Mouse (Mus musculus) heart, embryonic 14.5 days (tissue): Measurements from ENCODE around the gene Tnfsf14. TPM values are rescaled to one million over a fixed set of nuclear protein-coding genes. Genes with fewer than 3 reads are reported as not detected.

Source experiments
- ATAC-seq: fragments of 200-750 bp; cut with Nextera tagmentation; 2 replicates; pipeline ENCODE4 v1.8.0; 2017; ENCODE audit warnings: low read depth, moderate TSS enrichment; ENCODE audit not compliant: insufficient number of reproducible peaks, insufficient read depth, low FRiP score
- H3K27ac ChIP-seq, 2 experiments: fragments of 200-500 bp in 1 of 2; fragments of 300-500 bp in 1 of 2; sonication (generic) in 1 of 2; replicated peaks in 1 of 2; 2 replicates each; pipeline ENCODE4 v1.5.1; 2012 to 2014; ENCODE audit warnings: low read depth in 2 of 2, low read length in 2 of 2, control low read depth in 1 of 2, mild to moderate bottlenecking in 1 of 2, mixed read lengths in 1 of 2; ENCODE audit not compliant: control insufficient read depth in 1 of 2, insufficient read depth in 1 of 2
- H3K27me3 ChIP-seq: fragments of 300-500 bp; sonication (generic); 2 replicates; pipeline ENCODE4 v1.6.1; 2014; ENCODE audit warnings: mild to moderate bottlenecking, low read length, control low read depth; ENCODE audit not compliant: control insufficient read depth, insufficient read depth
- H3K36me3 ChIP-seq: fragments of 300-500 bp; sonication (generic); 2 replicates; pipeline ENCODE4 v1.6.1; 2014; ENCODE audit warnings: mild to moderate bottlenecking, control low read depth, low read length, mixed read lengths; ENCODE audit not compliant: control insufficient read depth, insufficient read depth
- H3K4me1 ChIP-seq, 2 experiments: fragments of 200-500 bp in 1 of 2; fragments of 300-500 bp in 1 of 2; sonication (generic) in 1 of 2; 2 replicates each; pipeline ENCODE4 v1.6.1; 2012 to 2014; ENCODE audit warnings: low read length in 2 of 2, control low read depth in 1 of 2, mixed read lengths in 1 of 2; ENCODE audit not compliant: control insufficient read depth in 2 of 2, insufficient read depth in 2 of 2
- H3K4me2 ChIP-seq: fragments of 300-500 bp; sonication (generic); 2 replicates; pipeline ENCODE4 v1.6.1; 2014; ENCODE audit warnings: mild to moderate bottlenecking, low read length
- H3K4me3 ChIP-seq, 2 experiments: fragments of 200-500 bp in 1 of 2; fragments of 300-500 bp in 1 of 2; sonication (generic) in 1 of 2; 2 replicates each; pipeline ENCODE4 v1.5.1; 2012 to 2014; ENCODE audit warnings: low read length in 2 of 2, mild to moderate bottlenecking in 2 of 2, control low read depth in 1 of 2, low read depth in 1 of 2, moderate library complexity in 1 of 2; ENCODE audit not compliant: control insufficient read depth in 1 of 2, insufficient read depth in 1 of 2
- H3K9ac ChIP-seq: fragments of 300-500 bp; sonication (generic); 2 replicates; pipeline ENCODE4 v1.6.1; 2014; ENCODE audit warnings: mild to moderate bottlenecking, low read length
- H3K9me3 ChIP-seq: fragments of 300-500 bp; sonication (generic); 2 replicates; pipeline ENCODE4 v1.6.1; 2016; ENCODE audit warnings: low read length, control low read depth; ENCODE audit not compliant: control insufficient read depth
- WGBS: fragments of 180-500 bp; shearing (Covaris S2); extraction: QIAGEN DNeasy Blood & Tissue Kit; methylation state at CpG from one replicate; pipeline ENCODE4 v1.1.7; 2014; 5-methylcytosine and 5-hydroxymethylcytosine counted together
- polyA plus RNA-seq: library from polyadenylated mRNA; unstranded; fragments of >200 nt; fragmentation: Nextera tagmentation; extraction: Ambion mirVana; gene quantifications from 2 replicates; pipeline ENCODE4 v1.2.1, GENCODE M21; 2014

The Tnfsf14 gene
- polyA plus RNA-seq, 1 experiment from 2014 or later, result not detected

DNA sequence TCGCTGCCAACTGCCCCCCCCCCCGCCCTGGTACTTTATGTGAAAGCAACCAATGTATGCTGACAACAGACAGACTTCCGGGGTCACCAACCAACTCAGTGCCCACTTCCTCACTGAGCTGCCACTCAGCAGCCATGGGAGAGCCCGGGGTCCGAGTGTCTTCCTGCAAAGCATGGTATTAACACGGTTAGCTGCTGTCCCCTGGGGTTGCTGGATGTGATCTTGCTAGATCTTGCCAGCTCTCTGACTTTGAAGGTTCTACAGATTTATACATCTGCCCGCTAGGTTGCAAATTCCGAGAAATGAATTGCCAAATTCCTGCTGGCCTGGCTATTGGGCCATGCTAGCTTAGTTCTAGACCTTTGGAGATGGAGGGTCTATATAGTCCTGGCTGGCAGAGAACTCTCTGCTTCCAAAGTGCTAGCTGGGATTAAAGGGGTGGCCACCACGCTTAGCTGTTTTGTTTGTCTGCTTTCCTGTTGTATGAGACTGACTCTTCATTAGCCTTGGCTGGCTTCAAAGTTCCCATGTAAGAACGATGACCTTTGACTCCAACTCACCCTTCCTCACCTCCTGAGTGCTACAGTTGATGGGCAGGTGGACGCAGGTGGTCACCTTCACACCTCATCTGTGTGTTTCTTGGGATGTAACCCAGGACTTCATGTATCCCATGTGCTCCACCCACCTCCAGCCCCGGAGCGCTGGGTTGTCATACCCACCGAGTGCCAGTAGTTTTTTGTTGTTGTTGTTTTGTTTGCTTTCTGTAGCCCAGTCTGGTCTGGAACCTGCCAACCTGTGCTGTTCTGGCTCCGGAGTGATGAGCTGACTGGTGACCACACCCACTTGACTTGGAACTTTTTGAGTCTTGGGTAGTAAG is 36.1 kb upstream of the Tnfsf14 start:
- no peaks in the 10 kb centered on the region; a peak in 1 of 4 replicates for H3K4me1 ChIP-seq
- 71% methylated on average over 15 of the region's 15 CpGs for WGBS
- no peak for ATAC-seq
- peaks cover 8% of the 10 kb centered on the region; the same call in 1 of the 2 replicates for H3K27me3 ChIP-seq
- no peak overlapping the region for H3K4me3 ChIP-seq
- H3K27ac ChIP-seq, result no peak overlapping the region
- no peak overlapping the region for H3K9ac ChIP-seq
- no peak overlapping the region for H3K4me2 ChIP-seq
- no peaks in the 10 kb centered on the region for H3K9me3 ChIP-seq
- H3K36me3 ChIP-seq, result peaks cover 9% of the 10 kb centered on the region

- Histone ChIP-seq H3K27me3 (peaks cover 18% of the 10 kb centered on the region), H3K9ac (no peak overlapping the region), H3K36me3 (no peaks in the 10 kb centered on the region), H3K4me3 (no peak overlapping the region), H3K4me1 (no peaks in the 10 kb centered on the region; a peak in 1 of 4 replicates), H3K27ac (no peak overlapping the region), H3K4me2 (no peak overlapping the region), H3K9me3 (no peaks in the 10 kb centered on the region)
- ATAC-seq, result no peak
- 71% methylated on average over 3 of the region's 3 CpGs for WGBS
These were observed 34.9 kb upstream of the Tnfsf14 start for GRCm38 (mm10) chr17:57228873-57229272.

- H3K36me3 ChIP-seq, result no peaks in the 10 kb centered on the region
- H3K4me1 ChIP-seq, result no peaks in the 10 kb centered on the region; a peak in 1 of 4 replicates
- H3K27ac ChIP-seq, result no peak within 1 kb of the TSS
- H3K9me3 ChIP-seq, result no peaks in the 10 kb centered on the region
- no peak within 1 kb of the TSS for H3K9ac ChIP-seq
- 82% methylated on average over 3 of the region's 3 CpGs for WGBS
- ATAC-seq, result no peak
- no peak within 1 kb of the TSS for H3K4me2 ChIP-seq
- H3K4me3 ChIP-seq, result no peak within 1 kb of the TSS
- H3K27me3 ChIP-seq, result peaks cover 22% of the 10 kb centered on the region
These were observed 34.0 kb upstream of the Tnfsf14 start, which contains the start of gene C3 for GRCm38 (mm10) chr17:57228014-57228413. TSS of gene C3 (minus strand) at chr17:57228136.

GRCm38 (mm10) chr17:57227468-57227867 is 33.5 kb upstream of the Tnfsf14 start:
- no peak overlapping the region for H3K4me3 ChIP-seq
- no peak overlapping the region for H3K27ac ChIP-seq
- no peak for ATAC-seq
- no peak overlapping the region for H3K9ac ChIP-seq
- H3K4me2 ChIP-seq, result no peak overlapping the region
- no peaks in the 10 kb centered on the region for H3K36me3 ChIP-seq
- H3K27me3 ChIP-seq, result peaks cover 22% of the 10 kb centered on the region
- no peaks in the 10 kb centered on the region for H3K9me3 ChIP-seq
- WGBS, result 78% methylated on average over 2 of the region's 2 CpGs
- no peaks in the 10 kb centered on the region; a peak in 1 of 4 replicates for H3K4me1 ChIP-seq

DNA sequence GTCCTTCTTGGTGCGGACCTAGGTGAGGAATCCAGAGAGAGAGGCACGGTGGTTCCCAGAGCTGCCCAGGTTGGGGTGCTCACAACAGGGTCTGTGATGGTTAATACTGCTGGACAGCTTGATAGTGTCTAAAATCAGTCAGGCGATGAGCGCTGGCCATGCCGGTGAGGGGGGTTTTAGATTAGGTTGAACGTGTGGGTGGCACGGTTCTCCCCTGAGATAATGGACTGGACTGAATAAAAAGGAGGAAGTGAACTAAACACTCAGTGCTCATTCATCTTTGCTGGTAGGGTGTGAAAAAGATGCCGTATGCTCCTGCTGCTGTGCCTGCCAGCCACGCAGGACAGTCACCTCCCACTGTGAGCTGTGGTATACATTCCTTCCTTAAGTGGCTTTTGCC is 29.3 kb upstream of the Tnfsf14 start:
- Histone ChIP-seq H3K27ac (no peak overlapping the region), H3K4me2 (no peak overlapping the region), H3K9me3 (no peaks in the 10 kb centered on the region), H3K4me1 (no peaks in the 10 kb centered on the region; a peak in 1 of 4 replicates), H3K36me3 (no peaks in the 10 kb centered on the region), H3K27me3 (peaks cover 22% of the 10 kb centered on the region), H3K4me3 (no peak overlapping the region), H3K9ac (no peak overlapping the region)
- WGBS, result 62% methylated on average over 9 of the region's 9 CpGs
- ATAC-seq, result no peak

DNA sequence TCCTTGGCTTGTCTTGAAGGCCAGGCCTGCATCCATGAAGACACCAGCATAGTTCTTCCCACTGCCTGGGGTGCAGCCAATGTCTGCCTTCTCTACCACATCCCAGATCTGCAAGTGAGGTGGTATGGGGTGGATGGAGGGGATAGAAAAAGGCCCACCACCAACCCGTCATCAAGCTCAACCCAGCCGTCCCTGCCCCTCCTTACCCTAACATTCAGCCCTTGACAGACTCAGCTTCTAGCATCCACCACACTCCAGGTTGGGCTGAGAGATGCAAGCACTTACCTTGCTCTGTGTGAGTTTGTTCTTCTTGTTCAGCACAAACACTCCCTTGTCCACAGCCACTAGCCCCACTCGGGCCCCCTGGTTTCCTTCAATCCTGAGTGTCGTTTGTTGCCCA is 27.9 kb upstream of the Tnfsf14 start:
- Histone ChIP-seq H3K4me3 (no peak overlapping the region), H3K27me3 (peaks cover 22% of the 10 kb centered on the region), H3K27ac (no peak overlapping the region), H3K9me3 (no peaks in the 10 kb centered on the region), H3K4me1 (no peaks in the 10 kb centered on the region; a peak in 1 of 4 replicates), H3K36me3 (no peaks in the 10 kb centered on the region), H3K9ac (no peak overlapping the region), H3K4me2 (no peak overlapping the region)
- 40% methylated on average over 4 of the region's 4 CpGs for WGBS
- ATAC-seq, result no peak

GRCm38 (mm10) chr17:57219884-57220207 is 25.9 kb upstream of the Tnfsf14 start:
- Histone ChIP-seq H3K4me3 (no peak overlapping the region), H3K9ac (no peak overlapping the region), H3K4me1 (no peaks in the 10 kb centered on the region; a peak in 1 of 4 replicates), H3K27me3 (peaks cover 19% of the 10 kb centered on the region), H3K36me3 (no peaks in the 10 kb centered on the region), H3K27ac (no peak overlapping the region), H3K9me3 (no peaks in the 10 kb centered on the region), H3K4me2 (no peak overlapping the region)
- 25% methylated on average over 3 of the region's 3 CpGs for WGBS
- no peak for ATAC-seq
